Mouse (Mus musculus): ENCODE measurements around the gene Pxt1.
"Not testable (repeated sequence)": the region's sequence is repeated elsewhere in the genome, so short reads cannot be mapped to it uniquely, and the experiment has no call there.

The Pxt1 gene

GRCm38 (mm10) chr17:28943740-28944139 lies at the start of gene Pxt1:
Gene Pxt1, minus strand, starts transcription at chr17:28943840.
- no peak for DNase-seq

- DNase-seq = not testable (repeated sequence)
These were observed 49.4 kb upstream of the Pxt1 start for GRCm38 (mm10) chr17:28993004-28993403.

GRCm38 (mm10) chr17:28992105-28992504 lies 48.5 kb upstream of the Pxt1 start:
- peak; percentile 57 to 62 for DNase-seq

GRCm38 (mm10) chr17:28991286-28991685 lies 47.6 kb upstream of the Pxt1 start:
- no peak for DNase-seq

- no peak for DNase-seq
These were observed 46.4 kb upstream of the Pxt1 start for GRCm38 (mm10) chr17:28990060-28990459.

GRCm38 (mm10) chr17:28988996-28989395 lies 45.4 kb upstream of the Pxt1 start:
- DNase-seq = no peak

- no peak for DNase-seq
These were observed 44.7 kb upstream of the Pxt1 start for GRCm38 (mm10) chr17:28988291-28988690.

GRCm38 (mm10) chr17:28987713-28988112 lies 44.1 kb upstream of the Pxt1 start:
- DNase-seq = peak; percentile 56 to 60

GRCm38 (mm10) chr17:28986833-28987232 lies 43.2 kb upstream of the Pxt1 start:
- DNase-seq = peak; percentile 35 to 55

GRCm38 (mm10) chr17:28984724-28985420 lies 41.2 kb upstream of the Pxt1 start:
- no peak for DNase-seq

- DNase-seq = no peak
These were observed 39.0 kb upstream of the Pxt1 start for GRCm38 (mm10) chr17:28982591-28982990.

GRCm38 (mm10) chr17:28981081-28981480 lies 37.4 kb upstream of the Pxt1 start:
- DNase-seq = no peak

GRCm38 (mm10) chr17:28979091-28979490 lies 35.5 kb upstream of the Pxt1 start:
- no peak for DNase-seq

- no peak for DNase-seq
These were observed 26.5 kb upstream of the Pxt1 start for GRCm38 (mm10) chr17:28970122-28970521.

GRCm38 (mm10) chr17:28967021-28967610 lies 23.5 kb upstream of the Pxt1 start:
- DNase-seq = no peak

GRCm38 (mm10) chr17:28961596-28961995 lies 18.0 kb upstream of the Pxt1 start:
- DNase-seq = no peak

GRCm38 (mm10) chr17:28960597-28960996 lies 17.0 kb upstream of the Pxt1 start:
- no peak for DNase-seq

GRCm38 (mm10) chr17:28954416-28954815 lies 10.8 kb upstream of the Pxt1 start:
- DNase-seq = no peak

- DNase-seq = peak; percentile 36 to 37
These were observed 9.6 kb upstream of the Pxt1 start for GRCm38 (mm10) chr17:28953251-28953650.

- DNase-seq = peak; percentile 97 to 98
These were observed 8.5 kb upstream of the Pxt1 start, which contains the start of gene Kctd20 for GRCm38 (mm10) chr17:28951831-28952799. Gene Kctd20, plus strand, starts transcription at chr17:28951950.

- no peak for DNase-seq
These were observed 7.1 kb upstream of the Pxt1 start for GRCm38 (mm10) chr17:28950751-28951150.

GRCm38 (mm10) chr17:28948661-28949060 lies 5.0 kb upstream of the Pxt1 start:
- DNase-seq = peak; percentile 47 to 61

Measured in cerebellum, postnatal 10 days (tissue).